Mouse (Mus musculus) heart, embryonic 14.5 days (tissue): ENCODE results near the gene Syt8. TPM values are rescaled to one million over a fixed set of nuclear protein-coding genes. Genes with fewer than 3 reads are reported as not detected.

Experiments
- ATAC-seq: fragments of 200-750 bp; cut with Nextera tagmentation; 2 replicates; pipeline ENCODE4 v1.8.0; 2017; ENCODE audit warnings: low read depth, moderate TSS enrichment; ENCODE audit not compliant: insufficient number of reproducible peaks, insufficient read depth, low FRiP score
- H3K27ac ChIP-seq, 2 experiments: fragments of 200-500 bp in 1 of 2; fragments of 300-500 bp in 1 of 2; sonication (generic) in 1 of 2; replicated peaks in 1 of 2; 2 replicates each; pipeline ENCODE4 v1.5.1; 2012 to 2014; ENCODE audit warnings: low read depth in 2 of 2, low read length in 2 of 2, control low read depth in 1 of 2, mild to moderate bottlenecking in 1 of 2, mixed read lengths in 1 of 2; ENCODE audit not compliant: control insufficient read depth in 1 of 2, insufficient read depth in 1 of 2
- H3K27me3 ChIP-seq: fragments of 300-500 bp; sonication (generic); 2 replicates; pipeline ENCODE4 v1.6.1; 2014; ENCODE audit warnings: mild to moderate bottlenecking, low read length, control low read depth; ENCODE audit not compliant: control insufficient read depth, insufficient read depth
- H3K36me3 ChIP-seq: fragments of 300-500 bp; sonication (generic); 2 replicates; pipeline ENCODE4 v1.6.1; 2014; ENCODE audit warnings: mild to moderate bottlenecking, control low read depth, low read length, mixed read lengths; ENCODE audit not compliant: control insufficient read depth, insufficient read depth
- H3K4me1 ChIP-seq, 2 experiments: fragments of 200-500 bp in 1 of 2; fragments of 300-500 bp in 1 of 2; sonication (generic) in 1 of 2; 2 replicates each; pipeline ENCODE4 v1.6.1; 2012 to 2014; ENCODE audit warnings: low read length in 2 of 2, control low read depth in 1 of 2, mixed read lengths in 1 of 2; ENCODE audit not compliant: control insufficient read depth in 2 of 2, insufficient read depth in 2 of 2
- H3K4me2 ChIP-seq: fragments of 300-500 bp; sonication (generic); 2 replicates; pipeline ENCODE4 v1.6.1; 2014; ENCODE audit warnings: mild to moderate bottlenecking, low read length
- H3K4me3 ChIP-seq, 2 experiments: fragments of 200-500 bp in 1 of 2; fragments of 300-500 bp in 1 of 2; sonication (generic) in 1 of 2; 2 replicates each; pipeline ENCODE4 v1.5.1; 2012 to 2014; ENCODE audit warnings: low read length in 2 of 2, mild to moderate bottlenecking in 2 of 2, control low read depth in 1 of 2, low read depth in 1 of 2, moderate library complexity in 1 of 2; ENCODE audit not compliant: control insufficient read depth in 1 of 2, insufficient read depth in 1 of 2
- H3K9ac ChIP-seq: fragments of 300-500 bp; sonication (generic); 2 replicates; pipeline ENCODE4 v1.6.1; 2014; ENCODE audit warnings: mild to moderate bottlenecking, low read length
- H3K9me3 ChIP-seq: fragments of 300-500 bp; sonication (generic); 2 replicates; pipeline ENCODE4 v1.6.1; 2016; ENCODE audit warnings: low read length, control low read depth; ENCODE audit not compliant: control insufficient read depth
- WGBS: fragments of 180-500 bp; shearing (Covaris S2); extraction: QIAGEN DNeasy Blood & Tissue Kit; methylation state at CpG from one replicate; pipeline ENCODE4 v1.1.7; 2014; 5-methylcytosine and 5-hydroxymethylcytosine counted together
- polyA plus RNA-seq: library from polyadenylated mRNA; unstranded; fragments of >200 nt; fragmentation: Nextera tagmentation; extraction: Ambion mirVana; gene quantifications from 2 replicates; pipeline ENCODE4 v1.2.1, GENCODE M21; 2014

Gene Syt8
- polyA plus RNA-seq, 1 experiment from 2014 or later: not detected

DNA sequence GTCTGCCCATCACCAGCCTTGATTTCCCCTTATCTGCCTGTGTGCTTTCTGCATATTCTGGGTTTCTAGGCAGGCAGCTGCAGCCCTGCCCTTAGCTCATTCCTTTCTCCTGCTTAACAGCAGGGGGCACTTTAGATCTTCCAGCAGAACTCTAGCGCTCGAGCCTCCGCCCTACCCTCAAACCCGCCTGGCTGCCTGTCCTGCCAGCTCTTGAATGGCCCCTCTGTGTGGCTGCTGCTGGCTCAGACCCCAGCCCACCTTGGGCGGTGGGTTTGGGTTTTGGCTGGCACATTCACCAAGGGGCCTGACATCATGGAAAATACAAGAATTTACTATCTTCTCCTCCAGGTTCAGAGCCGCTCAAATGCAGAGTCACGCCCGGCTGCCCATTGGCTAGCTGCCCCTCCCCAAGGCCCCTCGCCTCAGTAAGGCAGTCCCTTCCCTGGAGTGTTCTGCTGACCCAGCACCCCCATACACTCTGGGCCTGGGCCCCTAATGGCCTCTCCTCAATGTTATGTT, 52.8 kb downstream of the Syt8 start:
- Histone ChIP-seq H3K9ac (peak overlapping the region; percentile 57), H3K36me3 (peaks cover 57% of the 10 kb centered on the region), H3K4me3 (no peak overlapping the region), H3K27ac (peak overlapping the region; percentile 72 to 98), H3K9me3 (no peaks in the 10 kb centered on the region), H3K4me1 (peaks cover 34 to 51% of the 10 kb centered on the region in 2 experiments), H3K27me3 (no peaks in the 10 kb centered on the region), H3K4me2 (no peak overlapping the region)
- ATAC-seq: peak; percentile 51
- 17% methylated on average over 9 of the region's 9 CpGs for WGBS

DNA sequence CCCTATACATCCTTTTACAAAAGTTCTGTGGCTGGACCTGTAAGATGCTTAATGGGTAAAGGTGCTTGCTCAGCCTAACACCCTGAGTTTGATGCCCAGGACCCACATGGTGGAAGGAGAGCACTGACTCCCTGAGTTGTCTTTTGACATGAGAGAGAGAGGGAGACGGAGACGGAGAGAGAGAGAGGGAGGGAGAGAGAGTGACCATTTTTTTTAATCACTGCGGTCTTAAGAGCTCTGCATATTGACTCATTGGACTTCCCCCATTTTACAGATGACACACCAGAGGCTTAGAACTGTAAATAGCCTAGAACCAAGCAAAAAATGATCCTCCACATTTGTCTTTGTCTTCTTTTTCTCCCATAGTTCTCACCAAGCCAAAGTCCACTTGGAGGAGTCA, 53.4 kb downstream of the Syt8 start:
- ATAC-seq: no peak
- Histone ChIP-seq H3K4me3 (no peak overlapping the region), H3K36me3 (peaks cover 57% of the 10 kb centered on the region), H3K9ac (peak overlapping the region; percentile 57; the same call in 1 of the 2 replicates), H3K4me2 (no peak overlapping the region), H3K27ac (peak overlapping the region; percentile 57 to 98), H3K9me3 (no peaks in the 10 kb centered on the region), H3K27me3 (no peaks in the 10 kb centered on the region), H3K4me1 (peaks cover 28 to 45% of the 10 kb centered on the region in 2 experiments)
- WGBS: 88% methylated on average over 3 of the region's 3 CpGs

Other genes starting within 250 kb of the Syt8 start
- gene Gm10153, start 244.5 kb upstream of the Syt8 start, polyA plus RNA-seq: not detected in 2 replicates
- gene Krtap5-3, start 233.5 kb upstream of the Syt8 start, polyA plus RNA-seq: not detected in 2 replicates
- gene Gm7579, start 223.0 kb upstream of the Syt8 start, polyA plus RNA-seq: not detected in 2 replicates
- not detected in 2 replicates for gene Krtap5-5, start 204.9 kb upstream of the Syt8 start, polyA plus RNA-seq
- gene Gm40460, start 193.8 kb upstream of the Syt8 start, polyA plus RNA-seq: not detected in 2 replicates
- gene Gm2431, start 176.5 kb upstream of the Syt8 start, polyA plus RNA-seq: not detected in 2 replicates
- not detected in 2 replicates for gene Gm4559, start 160.5 kb upstream of the Syt8 start, polyA plus RNA-seq
- not detected in 2 replicates for gene Krtap5-1, start 137.7 kb upstream of the Syt8 start, polyA plus RNA-seq
- gene Krtap5-4, start 131.3 kb upstream of the Syt8 start, polyA plus RNA-seq: 0.19 TPM in 1 of 2 replicates, not detected in the other
- 4.2 and 7.5 TPM in 2 replicates for gene Ifitm10, start 61.1 kb upstream of the Syt8 start, polyA plus RNA-seq
- not detected in 2 replicates for gene Gm49369, start 52.2 kb upstream of the Syt8 start, polyA plus RNA-seq
- 516 and 537 TPM in 2 replicates for gene Ctsd, start 46.8 kb upstream of the Syt8 start, polyA plus RNA-seq
- gene Tnni2, start 7.0 kb downstream of the Syt8 start, polyA plus RNA-seq: 24.1 and 31.7 TPM in 2 replicates
- gene Lsp1, start 26.0 kb downstream of the Syt8 start, polyA plus RNA-seq: 48.6 and 49.3 TPM in 2 replicates
- 3.9 and 5.8 TPM in 2 replicates for gene Tnnt3, start 64.0 kb downstream of the Syt8 start, polyA plus RNA-seq
- 23.5 and 23.8 TPM in 2 replicates for gene Mrpl23, start 97.8 kb downstream of the Syt8 start, polyA plus RNA-seq
- 1,590 and 1,642 TPM in 2 replicates for gene Igf2, start 232.0 kb downstream of the Syt8 start, polyA plus RNA-seq
- 0.04 TPM in 1 of 2 replicates, not detected in the other for gene Gm49394, start 235.1 kb downstream of the Syt8 start, polyA plus RNA-seq